In the genomic region with DNA sequence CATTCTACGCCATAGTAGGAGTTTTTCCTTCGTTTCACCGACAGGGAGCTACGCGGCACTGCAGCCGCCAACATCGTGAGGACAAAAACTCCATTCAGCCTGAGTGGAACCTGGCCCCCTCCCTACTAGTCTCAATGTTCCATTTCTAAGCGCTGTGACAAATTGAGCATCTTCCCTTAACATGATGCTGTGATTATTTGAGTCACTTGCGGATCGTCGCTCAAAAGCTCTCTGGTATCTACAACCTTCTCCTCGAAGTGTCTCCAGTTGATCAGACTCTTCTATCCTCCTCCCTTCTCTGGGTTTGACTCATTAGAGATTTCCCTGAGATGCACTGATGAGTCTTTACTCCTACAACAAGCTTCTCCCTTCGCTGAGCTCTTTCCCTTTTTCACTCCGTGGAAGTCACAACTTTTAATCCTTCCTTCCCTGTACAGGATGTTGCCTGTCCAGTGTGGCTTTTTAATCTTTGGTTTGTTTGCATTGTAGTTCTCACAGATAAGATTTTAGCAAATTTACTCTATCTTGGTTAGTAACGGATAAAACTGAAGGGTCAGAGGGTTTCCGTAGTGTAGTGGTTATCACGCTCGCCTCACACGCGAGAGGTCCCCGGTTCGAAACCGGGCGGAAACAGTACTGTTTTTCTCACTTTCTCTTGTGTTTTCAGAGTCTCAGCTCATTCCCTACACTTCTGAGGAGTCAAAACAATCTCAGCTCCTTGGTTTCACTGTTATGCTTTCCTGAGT, we compare ENCODE assay signal across 8 mouse cellular contexts.
DNase-seq lines count a peak whose midpoint lies in the region; ATAC-seq and TF ChIP-seq lines count a peak whose summit lies in the region.

No protein-coding gene starts in this region.

- WGBS in heart, embryonic 11.5 days (ENCODE audit: insufficient replicate concordance) = under 1% methylated on average over 24 of the region's 24 CpGs
- 8% methylated on average over 24 of the region's 24 CpGs for WGBS in heart, adult 2 months
- whole genome bisulfite sequencing in hindbrain, postnatal 0 days = 2% methylated on average over 24 of the region's 24 CpGs
- 3% methylated on average over 24 of the region's 24 CpGs for WGBS in midbrain, postnatal 0 days

- ATAC-seq in heart, embryonic 11.5 days (replicated peaks; ENCODE audit: insufficient number of reproducible peaks, low FRiP score, low TSS enrichment) = 0 out of 2 replicates have a peak, but pooled peaks have one; percentile 27
- ATAC-seq in common myeloid progenitor, adult 5-6 weeks (replicated peaks; ENCODE audit: low read depth, poor library complexity, severe bottlenecking) = 0 out of 2 replicates have a peak, but pooled peaks have one; percentile 21
- peak; percentile 45; the same call in 1 of the 2 replicates for ATAC-seq in hindbrain, postnatal 0 days
- ATAC-seq in midbrain, postnatal 0 days (ENCODE audit: low FRiP score) = peak; percentile 63
- no peak for ATAC-seq in erythroid progenitor cell, adult 5-6 weeks (replicated peaks; ENCODE audit: low FRiP score, poor library complexity, severe bottlenecking)

- no peaks in the 10 kb centered on the region for H3K9me3 ChIP-seq in heart, embryonic 11.5 days (replicated peaks; ENCODE audit: control insufficient read depth, low read length)
- no peaks in the 10 kb centered on the region for H3K9me3 ChIP-seq in hindbrain, postnatal 0 days (ENCODE audit: low read length)
- H3K9me3 ChIP-seq in midbrain, postnatal 0 days (ENCODE audit: low read length) = no peaks in the 10 kb centered on the region

- intact Hi-C loops in heart, adult 2 months (cut with DNase I) = no loop called here

- 0 out of 2 replicates have a peak, but pooled peaks cover 2% of the 10 kb centered on the region for H3K4me1 ChIP-seq in heart, embryonic 11.5 days (ENCODE audit: control insufficient read depth, insufficient read depth, low read length)
- H3K4me1 ChIP-seq in heart, adult 2 months (ENCODE audit: control insufficient read depth, insufficient read depth, low read length) = no peaks in the 10 kb centered on the region; the same call in 1 of the 2 replicates
- H3K4me1 ChIP-seq in hindbrain, postnatal 0 days (ENCODE audit: insufficient read depth, low read length) = no peaks in the 10 kb centered on the region
- no peaks in the 10 kb centered on the region for H3K4me1 ChIP-seq in midbrain, postnatal 0 days (ENCODE audit: insufficient read depth, low read length)

- no peak for DNase-seq in heart, adult 2 months
- DNase-seq in 3134 (ENCODE audit: extremely low read depth, insufficient read length, low spot score) = peak; percentile 65
- DNase-seq in hindbrain, postnatal 0 days (ENCODE audit: low spot score) = peak; percentile 56
- DNase-seq in midbrain, postnatal 0 days (ENCODE audit: low spot score) = peak; percentile 47
- DNase-seq in B cell, adult 2 months = no peak

- no peak overlapping the region for H3K27ac ChIP-seq in heart, embryonic 11.5 days (ENCODE audit: low read depth, low read length)
- H3K27ac ChIP-seq in heart, adult 2 months = no peak overlapping the region
- H3K27ac ChIP-seq in hindbrain, postnatal 0 days = no peak overlapping the region
- no peak overlapping the region for H3K27ac ChIP-seq in midbrain, postnatal 0 days (ENCODE audit: low read depth, low read length)

- TF ChIP-seq CTCF in heart, adult 2 months (IDR thresholded peaks at IDR 0.05) = no peak
- peak; percentile 28 for TF ChIP-seq CTCF in hindbrain, postnatal 0 days (IDR thresholded peaks at IDR 0.05; ENCODE audit: low read depth)
- peak; percentile 30 for TF ChIP-seq CTCF in midbrain, postnatal 0 days (IDR thresholded peaks at IDR 0.05)

- H3K4me3 ChIP-seq in heart, embryonic 11.5 days (ENCODE audit: low read depth, low read length) = peak overlapping the region; percentile 42
- H3K4me3 ChIP-seq in heart, adult 2 months = no peak overlapping the region
- H3K4me3 ChIP-seq in hindbrain, postnatal 0 days (ENCODE audit: low read length) = peak overlapping the region; percentile 37
- peak overlapping the region; percentile 29 for H3K4me3 ChIP-seq in midbrain, postnatal 0 days (ENCODE audit: low read depth, low read length)

- H3K27me3 ChIP-seq in heart, embryonic 11.5 days (ENCODE audit: control insufficient read depth, insufficient read depth, low read length) = peaks cover 15% of the 10 kb centered on the region
- peaks cover 19% of the 10 kb centered on the region for H3K27me3 ChIP-seq in heart, adult 2 months (ENCODE audit: control insufficient read depth, insufficient read depth, low read length)
- peaks cover 28% of the 10 kb centered on the region for H3K27me3 ChIP-seq in hindbrain, postnatal 0 days (ENCODE audit: insufficient read depth, low read length)
- H3K27me3 ChIP-seq in midbrain, postnatal 0 days (ENCODE audit: insufficient read depth, low read length) = peaks cover 34% of the 10 kb centered on the region

- TF ChIP-seq POLR2A in heart, adult 2 months (IDR thresholded peaks at IDR 0.05; ENCODE audit: insufficient read depth, low read depth, low read length) = no peak

- peak overlapping the region; percentile 58; the same call in 1 of the 2 replicates for H3K9ac ChIP-seq in heart, embryonic 11.5 days (ENCODE audit: low read depth, low read length)
- no peak overlapping the region for H3K9ac ChIP-seq in heart, adult 2 months (ENCODE audit: low read depth, low read length)
- H3K9ac ChIP-seq in hindbrain, postnatal 0 days (replicated peaks; ENCODE audit: low read length) = 0 out of 2 replicates have a peak overlapping the region, but pooled peaks have one; percentile 17
- no peak overlapping the region for H3K9ac ChIP-seq in midbrain, postnatal 0 days (replicated peaks; ENCODE audit: low read length, poor library complexity, severe bottlenecking)

- no peaks in the 10 kb centered on the region for H3K79me2 ChIP-seq in heart, adult 2 months (replicated peaks; ENCODE audit: control insufficient read depth, insufficient read depth, low read length)

- TF ChIP-seq EP300 in heart, adult 2 months (IDR thresholded peaks at IDR 0.05; ENCODE audit: insufficient read depth, low read depth, low read length) = no peak

- no peaks in the 10 kb centered on the region for H3K36me3 ChIP-seq in heart, embryonic 11.5 days (ENCODE audit: control insufficient read depth, insufficient read depth, low read length)
- no peaks in the 10 kb centered on the region for H3K36me3 ChIP-seq in heart, adult 2 months (ENCODE audit: control insufficient read depth, insufficient read depth, low read length)
- no peaks in the 10 kb centered on the region for H3K36me3 ChIP-seq in hindbrain, postnatal 0 days (ENCODE audit: insufficient read depth, low read length)
- H3K36me3 ChIP-seq in midbrain, postnatal 0 days (ENCODE audit: insufficient read depth, low read length) = no peaks in the 10 kb centered on the region

- H3K4me2 ChIP-seq in heart, embryonic 11.5 days = peak overlapping the region; percentile 89
- H3K4me2 ChIP-seq in hindbrain, postnatal 0 days (ENCODE audit: low read depth, low read length) = peak overlapping the region; percentile 53
- H3K4me2 ChIP-seq in midbrain, postnatal 0 days (ENCODE audit: low read depth, low read length, poor library complexity, severe bottlenecking) = peak overlapping the region; percentile 38

Comparison
In these comparisons a context has a peak if more than half of its experiments do, and no peak if none do; other contexts are left out.
1. H3K9ac ChIP-seq: peak in heart, embryonic 11.5 days (single experiment) and hindbrain, postnatal 0 days (single experiment); none in heart, adult 2 months (single experiment) and midbrain, postnatal 0 days (single experiment).
2. H3K4me2 ChIP-seq: peak in every context shown above with its lines; median percentile 89 in heart, embryonic 11.5 days; 53 in hindbrain, postnatal 0 days; 38 in midbrain, postnatal 0 days.
3. DNase-seq: peak in 3134 (single experiment), hindbrain, postnatal 0 days (single experiment) and midbrain, postnatal 0 days (single experiment); none in heart, adult 2 months (0 of 2) and B cell, adult 2 months (0 of 2).